Mouse (Mus musculus) retina, adult 2 months (tissue): Measurements from ENCODE around the gene Adcy2.

Experiments used
- DNase-seq: peaks from one replicate; pipeline ENCODE4 v3.0.0-alpha.2; 2012; ENCODE audit warnings: low read depth, low spot score

The Adcy2 gene

GRCm38 (mm10) chr13:68826461-68826860 lies 172.9 kb downstream of the Adcy2 start:
- peak; percentile 4 for DNase-seq

DNA sequence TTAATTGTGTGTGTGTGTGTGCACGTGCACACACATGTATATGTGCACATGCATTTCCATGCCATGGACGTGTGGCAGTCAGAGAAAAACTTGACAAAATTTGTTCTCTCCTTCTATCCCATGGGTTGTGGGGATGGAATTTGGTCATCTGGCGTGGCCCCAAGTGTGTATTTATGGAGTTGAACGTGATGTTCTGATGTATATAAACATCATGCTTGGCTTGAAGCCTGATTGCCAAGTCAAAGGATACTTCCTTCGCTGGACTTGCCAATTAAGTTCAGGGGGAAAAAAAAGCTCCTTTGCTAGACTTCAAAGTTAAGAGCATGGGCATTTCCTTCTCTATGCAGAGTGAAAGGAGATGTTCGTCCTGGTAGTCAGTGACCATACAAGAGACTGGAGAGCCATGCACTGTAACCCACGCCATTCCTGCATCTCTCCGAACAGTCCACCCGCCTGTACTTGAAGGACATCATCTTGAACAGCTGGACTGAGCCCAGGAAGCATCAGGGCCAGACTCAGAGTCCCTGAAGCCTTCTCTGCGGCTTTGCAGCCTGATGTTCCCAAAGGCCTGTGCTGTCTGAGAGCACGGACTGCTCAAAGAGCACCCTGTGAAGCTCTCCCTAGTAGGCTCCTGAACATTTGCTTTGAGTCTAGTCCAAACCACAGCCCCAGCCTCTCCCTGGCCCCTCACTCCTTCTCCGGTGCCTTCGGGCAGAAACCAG lies 178.3 kb downstream of the Adcy2 start:
- no peak for DNase-seq

GRCm38 (mm10) chr13:68815704-68816477 lies 183.4 kb downstream of the Adcy2 start:
- DNase-seq: no peak

DNA sequence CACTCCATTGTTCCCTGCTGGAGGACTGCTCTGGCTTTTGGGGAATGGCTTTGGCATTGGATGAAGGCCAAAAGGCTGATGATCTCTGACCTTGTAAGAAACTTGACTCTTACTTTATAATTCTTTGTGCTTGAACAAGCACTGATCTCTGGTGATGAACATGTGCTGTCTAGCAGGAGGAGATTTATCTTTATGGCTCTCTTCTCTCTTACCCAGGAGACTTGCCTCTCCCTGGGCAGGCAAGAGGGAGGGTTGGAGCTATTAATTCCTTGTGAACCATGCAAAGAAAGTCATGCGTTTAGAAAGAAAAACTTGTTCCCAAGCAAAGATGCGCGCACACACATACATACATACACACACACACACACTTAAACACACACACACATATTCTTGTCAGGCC lies 188.2 kb downstream of the Adcy2 start:
- DNase-seq: no peak

- no peak for DNase-seq
These were observed 199.6 kb downstream of the Adcy2 start for GRCm38 (mm10) chr13:68799777-68800176.

GRCm38 (mm10) chr13:68793286-68793685 lies 206.1 kb downstream of the Adcy2 start:
- DNase-seq: no peak

GRCm38 (mm10) chr13:68787286-68788061 lies 211.9 kb downstream of the Adcy2 start:
- no peak for DNase-seq

DNA sequence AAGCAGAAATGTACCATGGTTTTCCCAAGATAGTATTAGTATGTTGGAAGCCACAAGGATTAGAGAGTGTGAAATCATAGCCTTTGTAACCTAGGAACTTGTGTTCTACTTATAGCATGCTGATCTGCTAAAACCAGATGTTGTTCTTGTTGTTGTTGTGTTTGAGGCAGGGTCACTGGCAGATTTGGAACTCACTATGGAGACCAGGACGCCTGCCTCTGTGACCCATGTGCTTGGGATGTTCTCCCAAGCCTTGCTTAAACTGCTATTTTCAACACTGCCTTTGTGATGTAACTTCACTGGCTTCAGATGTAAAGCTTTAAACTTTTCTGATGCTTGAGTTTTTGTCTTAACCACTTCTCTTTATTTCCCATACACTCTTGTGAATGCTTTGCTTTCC lies 216.2 kb downstream of the Adcy2 start:
- no peak for DNase-seq

- no peak for DNase-seq
These were observed 221.2 kb downstream of the Adcy2 start for GRCm38 (mm10) chr13:68778011-68778672.

- no peak for DNase-seq
These were observed 225.6 kb downstream of the Adcy2 start for GRCm38 (mm10) chr13:68773599-68774211.

GRCm38 (mm10) chr13:68768588-68768987 lies 230.8 kb downstream of the Adcy2 start:
- no peak for DNase-seq

- DNase-seq: no peak
These were observed 233.3 kb downstream of the Adcy2 start for GRCm38 (mm10) chr13:68765896-68766578.

- DNase-seq: no peak
These were observed 234.7 kb downstream of the Adcy2 start for GRCm38 (mm10) chr13:68764614-68765013.

DNA sequence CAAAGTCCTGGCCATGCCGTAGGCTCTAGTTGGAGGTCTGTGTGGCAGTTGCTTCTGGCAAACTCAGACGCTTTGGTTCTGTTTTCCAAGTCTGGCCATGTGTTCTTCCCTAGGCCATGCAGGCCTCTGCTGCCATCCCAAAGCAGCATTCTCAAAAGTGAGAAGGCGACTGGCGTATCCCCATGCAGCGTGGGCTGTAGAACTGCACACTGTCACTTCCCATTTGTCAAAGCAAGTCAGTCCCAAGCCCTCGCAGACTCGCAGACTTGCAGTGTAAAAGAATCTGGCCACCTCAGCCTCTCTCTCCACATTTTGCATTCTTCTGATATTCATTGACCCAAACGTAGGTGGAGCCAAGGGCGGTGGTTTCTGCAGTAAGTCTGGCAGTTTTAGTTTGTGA lies 249.5 kb downstream of the Adcy2 start:
- no peak for DNase-seq

GRCm38 (mm10) chr13:68749370-68749769 lies 250.0 kb downstream of the Adcy2 start:
- no peak for DNase-seq

GRCm38 (mm10) chr13:68745426-68745825 lies 253.9 kb downstream of the Adcy2 start:
- DNase-seq: no peak

- DNase-seq: no peak
These were observed 286.7 kb downstream of the Adcy2 start for GRCm38 (mm10) chr13:68712661-68713060.

DNA sequence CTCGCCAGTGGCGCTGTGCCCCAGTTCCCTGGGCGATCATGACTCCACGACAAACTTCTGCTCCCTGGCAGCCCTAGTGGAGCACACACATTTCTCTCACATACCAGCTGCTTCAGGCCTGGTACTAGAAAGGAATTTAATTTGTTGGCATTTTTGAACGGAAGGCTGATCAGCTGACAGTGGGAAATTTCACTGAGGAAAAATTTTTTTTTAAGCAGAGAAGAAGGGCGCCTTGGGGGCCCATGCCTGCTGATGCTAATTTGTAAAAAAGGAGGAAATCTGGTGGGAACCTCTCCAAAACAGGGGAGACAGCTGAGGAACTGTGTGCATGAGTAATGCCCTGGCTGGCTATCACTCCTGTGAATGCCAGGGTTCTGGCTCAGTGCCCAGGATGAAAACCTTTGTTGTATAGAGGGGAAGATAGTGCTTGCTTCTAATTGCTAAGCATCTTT lies 292.0 kb downstream of the Adcy2 start:
- DNase-seq: no peak

GRCm38 (mm10) chr13:68684919-68685318 lies 314.4 kb downstream of the Adcy2 start:
- DNase-seq: no peak

DNA sequence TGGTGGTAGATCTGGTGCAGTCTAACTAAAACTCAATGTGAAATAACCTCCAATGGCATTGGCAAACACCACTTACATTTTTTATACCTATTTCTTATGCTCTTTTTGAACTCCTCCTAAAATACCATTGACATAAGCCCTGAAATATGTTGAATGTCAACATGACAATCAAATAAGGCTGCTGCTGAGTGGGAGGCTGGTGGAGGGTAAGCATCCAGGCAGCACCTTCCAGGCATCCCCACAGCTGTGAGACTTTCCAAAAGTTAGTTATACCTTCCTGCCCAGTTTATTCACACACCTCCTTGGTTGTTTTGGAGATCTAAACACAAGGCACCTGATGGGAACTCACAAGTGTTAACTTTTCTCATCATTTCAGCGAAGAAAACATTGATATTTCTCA lies 318.9 kb downstream of the Adcy2 start:
- no peak for DNase-seq

GRCm38 (mm10) chr13:68642786-68643185 lies 356.6 kb downstream of the Adcy2 start:
- DNase-seq: no peak
